Mouse (Mus musculus) limb, embryonic 12.5 days (tissue): ENCODE data around the gene Nck2. TPM values are rescaled to one million over a fixed set of nuclear protein-coding genes. Genes with fewer than 3 reads are reported as not detected.

ENCODE experiments used
- ATAC-seq: fragments of 200-750 bp; cut with Nextera tagmentation; 2 replicates; pipeline ENCODE4 v1.8.0; 2017; ENCODE audit warnings: low read depth, moderate TSS enrichment; ENCODE audit not compliant: insufficient number of reproducible peaks, insufficient read depth, low FRiP score, low TSS enrichment
- H3K27ac ChIP-seq: fragments of 300-500 bp; sonication (generic); 2 replicates; pipeline ENCODE4 v1.5.1; 2016; ENCODE audit warnings: mild to moderate bottlenecking, moderate library complexity
- H3K27me3 ChIP-seq: fragments of 300-500 bp; sonication (generic); 2 replicates; pipeline ENCODE4 v1.6.1; 2016; ENCODE audit warnings: mild to moderate bottlenecking, moderate library complexity
- H3K36me3 ChIP-seq: fragments of 300-500 bp; sonication (generic); 2 replicates; pipeline ENCODE4 v1.6.1; 2016; ENCODE audit warnings: mild to moderate bottlenecking, moderate library complexity
- H3K4me1 ChIP-seq: fragments of 300-500 bp; sonication (generic); replicated peaks from 2 replicates; pipeline ENCODE4 v1.6.1; 2016
- H3K4me2 ChIP-seq: fragments of 300-500 bp; sonication (generic); 2 replicates; pipeline ENCODE4 v1.6.1; 2016; ENCODE audit warnings: mild to moderate bottlenecking, moderate library complexity
- H3K4me3 ChIP-seq: fragments of 300-500 bp; sonication (generic); replicated peaks from 2 replicates; pipeline ENCODE4 v1.5.1; 2016; ENCODE audit warnings: mild to moderate bottlenecking
- H3K9ac ChIP-seq: fragments of 300-500 bp; sonication (generic); replicated peaks from 2 replicates; pipeline ENCODE4 v1.6.1; 2016; ENCODE audit warnings: mild to moderate bottlenecking, moderate library complexity
- H3K9me3 ChIP-seq: fragments of 300-500 bp; sonication (generic); 2 replicates; pipeline ENCODE4 v1.6.1; 2016; ENCODE audit warnings: mild to moderate bottlenecking, moderate library complexity
- WGBS: fragments of 180-500 bp; shearing (Covaris S2); methylation state at CpG from one replicate; pipeline ENCODE4 v1.1.7; 2016; 5-methylcytosine and 5-hydroxymethylcytosine counted together
- polyA plus RNA-seq: library from polyadenylated mRNA; unstranded; fragments of >200 nt; fragmentation: Nextera tagmentation; extraction: Ambion mirVana; gene quantifications from 2 replicates; pipeline ENCODE4 v1.2.1, GENCODE M21; 2016

Nck2 gene
- polyA plus RNA-seq, 1 experiment from 2014 or later = 63.2 TPM

DNA sequence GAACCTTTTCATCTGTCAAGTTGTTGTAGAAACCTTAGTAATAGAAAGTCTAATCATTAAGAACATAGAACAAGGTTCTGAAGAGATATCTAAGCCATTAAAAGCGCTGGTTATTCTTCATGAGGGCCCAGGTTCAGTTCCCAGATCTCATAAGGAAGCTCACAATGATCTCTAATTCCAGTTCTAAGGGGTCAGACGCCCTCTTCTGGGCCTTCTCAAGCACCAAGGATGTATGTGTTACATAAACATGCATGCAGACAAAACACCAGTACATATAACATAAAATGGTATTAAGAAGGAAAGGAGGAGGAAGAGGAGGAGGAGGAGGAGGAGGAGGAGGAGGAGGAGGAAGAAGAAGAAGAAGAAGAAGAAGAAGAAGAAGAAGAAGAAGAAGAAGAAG is 145.5 kb downstream of the Nck2 start:
- H3K36me3 ChIP-seq = no peaks in the 10 kb centered on the region
- no peak for ATAC-seq
- WGBS = 57% methylated on average over 2 of the region's 2 CpGs
- no peak overlapping the region for H3K4me2 ChIP-seq
- H3K4me1 ChIP-seq = peaks cover 24% of the 10 kb centered on the region
- peak overlapping the region; percentile 89; the same call in 1 of the 2 replicates for H3K27ac ChIP-seq
- H3K27me3 ChIP-seq = no peaks in the 10 kb centered on the region
- H3K9ac ChIP-seq = no peak overlapping the region
- H3K4me3 ChIP-seq = no peak overlapping the region
- no peaks in the 10 kb centered on the region for H3K9me3 ChIP-seq

DNA sequence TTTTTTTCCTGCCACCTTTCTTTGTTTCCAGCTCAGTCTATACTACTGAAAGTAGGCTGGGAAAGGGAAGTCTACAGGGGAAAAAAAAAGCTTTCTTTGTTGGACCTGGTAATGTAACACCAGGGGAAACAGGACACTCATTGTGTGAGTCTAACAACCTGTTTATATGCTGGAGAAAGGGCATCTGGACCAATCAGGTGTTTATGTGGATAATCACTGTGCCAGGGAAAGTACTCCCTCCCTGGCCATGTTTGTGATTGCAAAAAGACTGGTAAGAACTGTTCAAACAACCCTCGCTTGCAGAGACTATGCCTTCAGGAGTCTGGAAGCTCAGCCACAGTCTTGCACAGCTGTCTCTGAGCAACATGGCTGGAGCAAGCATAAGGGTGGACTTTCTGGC is 146.3 kb downstream of the Nck2 start:
- WGBS = 26% methylated on average over 1 of the region's 1 CpGs
- peaks cover 32% of the 10 kb centered on the region for H3K4me1 ChIP-seq
- H3K36me3 ChIP-seq = no peaks in the 10 kb centered on the region
- H3K9ac ChIP-seq = no peak overlapping the region
- H3K27ac ChIP-seq = peak overlapping the region; percentile 89
- H3K27me3 ChIP-seq = no peaks in the 10 kb centered on the region
- H3K4me2 ChIP-seq = no peak overlapping the region
- peak; percentile 87 for ATAC-seq
- no peaks in the 10 kb centered on the region for H3K9me3 ChIP-seq
- no peak overlapping the region for H3K4me3 ChIP-seq

DNA sequence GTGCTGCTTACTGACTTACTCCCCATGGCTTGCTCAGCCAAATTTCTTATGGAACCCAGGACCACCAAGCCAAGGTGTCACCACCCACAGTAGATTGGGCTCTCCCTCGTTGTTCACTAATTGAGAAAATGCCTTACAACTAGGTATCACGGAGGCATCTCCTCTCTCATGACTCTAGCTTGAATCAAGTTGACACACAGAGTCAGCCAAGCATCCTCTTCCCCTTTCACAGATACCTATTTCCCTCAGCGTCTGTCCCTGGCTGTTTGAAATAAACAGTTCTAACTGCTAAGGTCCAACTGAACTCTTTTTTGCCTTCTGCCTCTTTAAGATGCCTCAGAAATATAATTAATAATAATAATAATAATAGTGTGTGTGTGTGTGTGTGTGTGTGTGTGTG is 148.7 kb downstream of the Nck2 start:
- Histone ChIP-seq H3K4me3 (no peak overlapping the region), H3K9me3 (no peaks in the 10 kb centered on the region), H3K27me3 (no peaks in the 10 kb centered on the region), H3K27ac (no peak overlapping the region), H3K36me3 (no peaks in the 10 kb centered on the region), H3K4me2 (no peak overlapping the region), H3K4me1 (peaks cover 33% of the 10 kb centered on the region), H3K9ac (no peak overlapping the region)
- ATAC-seq = no peak
- 75% methylated on average over 3 of the region's 3 CpGs for WGBS

DNA sequence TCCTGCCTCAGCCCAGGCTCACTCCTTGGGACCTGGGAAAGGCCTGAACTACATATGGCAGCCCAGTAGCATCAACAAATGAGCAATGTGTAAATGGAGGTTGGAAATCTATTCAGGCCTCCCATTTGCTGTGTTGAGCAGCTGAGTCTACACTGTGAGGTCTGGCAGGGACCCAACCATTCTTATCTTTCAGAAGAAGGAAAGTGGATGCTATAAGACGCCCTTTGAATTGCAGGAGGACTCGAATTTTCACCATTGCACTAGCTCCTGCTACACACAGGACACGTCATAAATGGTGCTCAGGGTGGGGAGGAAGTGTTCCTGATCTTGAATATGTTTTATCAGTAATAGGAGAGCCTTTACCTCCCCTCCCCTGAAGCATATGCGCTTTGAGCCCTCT is 150.4 kb downstream of the Nck2 start:
- no peak for ATAC-seq
- H3K36me3 ChIP-seq = no peaks in the 10 kb centered on the region
- H3K4me1 ChIP-seq = peaks cover 33% of the 10 kb centered on the region
- H3K27me3 ChIP-seq = no peaks in the 10 kb centered on the region
- no peak overlapping the region for H3K27ac ChIP-seq
- WGBS = 63% methylated on average over 4 of the region's 4 CpGs
- no peak overlapping the region for H3K4me3 ChIP-seq
- H3K9me3 ChIP-seq = no peaks in the 10 kb centered on the region
- H3K4me2 ChIP-seq = no peak overlapping the region
- H3K9ac ChIP-seq = no peak overlapping the region

DNA sequence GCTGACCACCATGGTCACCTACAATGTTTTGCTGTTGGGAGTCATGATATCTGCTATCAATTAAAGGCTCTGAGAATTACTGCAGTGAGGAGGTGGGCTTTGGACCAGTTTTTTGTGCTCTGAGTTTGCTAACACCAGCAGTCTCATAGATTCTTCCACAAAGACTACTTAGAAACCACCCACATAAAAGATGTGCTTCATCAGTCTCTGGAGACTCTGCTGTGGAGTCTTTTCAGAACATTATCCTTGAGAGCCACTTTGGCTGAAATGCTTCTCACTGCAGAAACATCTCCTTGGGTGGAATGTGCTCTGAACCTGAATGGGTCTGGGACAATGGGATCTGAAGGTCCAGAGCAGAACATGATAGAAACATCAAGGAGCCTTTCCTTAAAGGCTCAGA is 153.4 kb downstream of the Nck2 start:
- Histone ChIP-seq H3K27ac (no peak overlapping the region), H3K27me3 (no peaks in the 10 kb centered on the region), H3K4me1 (peaks cover 18% of the 10 kb centered on the region), H3K36me3 (no peaks in the 10 kb centered on the region), H3K4me2 (no peak overlapping the region), H3K9ac (no peak overlapping the region), H3K4me3 (no peak overlapping the region), H3K9me3 (no peaks in the 10 kb centered on the region)
- no peak for ATAC-seq

DNA sequence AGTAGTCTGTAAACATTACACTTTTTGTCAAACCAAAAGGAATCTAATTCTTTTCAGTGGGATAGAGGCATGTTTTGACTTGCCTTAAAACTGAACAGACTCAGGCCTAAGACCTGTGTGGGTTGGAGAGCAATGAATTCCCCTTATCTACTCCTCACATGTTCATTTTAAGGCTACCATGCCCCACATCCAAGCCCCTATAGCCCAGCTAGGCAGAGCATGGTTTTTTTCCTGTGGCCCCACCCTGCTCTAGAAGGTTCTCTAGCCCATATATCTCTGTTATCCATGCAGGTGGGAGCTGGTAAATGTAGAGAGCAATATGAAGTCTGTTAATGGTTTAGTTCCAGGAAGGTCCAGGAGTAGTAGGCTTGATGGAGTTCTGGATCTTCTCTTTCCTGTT is 155.1 kb downstream of the Nck2 start:
- no peak overlapping the region for H3K27ac ChIP-seq
- H3K4me2 ChIP-seq = no peak overlapping the region
- no peak for ATAC-seq

DNA sequence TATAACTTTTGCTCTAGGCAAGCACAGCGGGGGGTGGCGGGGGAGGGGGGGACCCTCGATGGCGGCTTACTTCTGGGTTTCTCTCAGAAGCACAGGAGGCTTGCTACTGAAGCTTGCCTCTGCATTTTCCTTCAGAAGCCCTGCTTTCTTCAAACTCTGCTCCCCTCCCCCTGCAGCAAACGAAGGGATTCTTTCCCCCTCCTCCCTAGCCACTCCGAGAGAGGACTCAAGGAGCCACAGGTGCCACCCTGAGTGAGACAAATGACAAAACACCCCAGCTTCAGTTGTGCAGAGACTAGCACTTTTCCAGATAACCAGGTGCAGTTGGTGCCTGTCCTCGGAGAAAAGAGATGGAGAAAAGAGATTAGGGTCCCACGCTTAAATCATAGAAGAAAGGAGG is 156.7 kb downstream of the Nck2 start:
- Histone ChIP-seq H3K4me2 (no peak overlapping the region), H3K4me3 (no peak overlapping the region), H3K36me3 (no peaks in the 10 kb centered on the region), H3K9ac (no peak overlapping the region), H3K27me3 (no peaks in the 10 kb centered on the region), H3K27ac (no peak overlapping the region), H3K9me3 (no peaks in the 10 kb centered on the region), H3K4me1 (no peaks in the 10 kb centered on the region)
- no peak for ATAC-seq
- WGBS = 34% methylated on average over 8 of the region's 8 CpGs

More for the DNA sequence above, 155.1 kb downstream of the Nck2 start:
- H3K27me3 ChIP-seq = no peaks in the 10 kb centered on the region
- no peaks in the 10 kb centered on the region for H3K36me3 ChIP-seq
- no peak overlapping the region for H3K4me3 ChIP-seq
- H3K9ac ChIP-seq = no peak overlapping the region
- H3K9me3 ChIP-seq = no peaks in the 10 kb centered on the region
- peaks cover 13% of the 10 kb centered on the region for H3K4me1 ChIP-seq

DNA sequence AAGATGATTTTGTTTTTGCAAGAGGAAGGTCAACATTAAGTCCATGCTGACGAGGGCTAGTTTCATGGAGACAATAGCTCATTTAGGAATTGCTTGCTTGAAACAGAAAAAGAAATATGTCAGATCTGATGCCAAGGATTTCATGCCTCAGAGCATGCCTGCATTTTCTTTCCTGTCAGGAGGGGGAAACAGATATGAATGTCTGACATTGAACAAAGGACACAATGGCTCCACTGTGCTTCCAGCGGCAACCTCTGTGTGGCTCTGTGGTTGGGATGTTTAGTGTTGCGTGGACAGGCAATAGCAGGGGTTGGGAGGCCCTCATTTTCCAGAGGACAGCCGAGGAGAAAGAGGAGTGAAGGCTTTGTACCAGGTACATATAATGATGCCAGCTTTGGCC is 171.6 kb downstream of the Nck2 start:
- Histone ChIP-seq H3K27ac (no peak overlapping the region), H3K4me1 (no peaks in the 10 kb centered on the region), H3K36me3 (no peaks in the 10 kb centered on the region), H3K4me3 (no peak overlapping the region), H3K9ac (no peak overlapping the region), H3K4me2 (no peak overlapping the region), H3K9me3 (no peaks in the 10 kb centered on the region; the same call in 1 of the 2 replicates), H3K27me3 (no peaks in the 10 kb centered on the region)
- no peak for ATAC-seq
- WGBS = 71% methylated on average over 4 of the region's 4 CpGs

Other genes with a start within 250 kb of the Nck2 start
- gene Fhl2, start 247.6 kb upstream of the Nck2 start, polyA plus RNA-seq = 13.9 and 14.6 TPM in 2 replicates